Mouse (Mus musculus) small intestine, adult 2 months (tissue): ENCODE data around the gene Ccer2. TPM values are rescaled to one million over a fixed set of nuclear protein-coding genes. Genes with fewer than 3 reads are reported as not detected.

Experiments used
- H3K27ac ChIP-seq: fragments of 200-500 bp; 2 replicates; pipeline ENCODE4 v1.5.1; 2012; ENCODE audit warnings: low read depth, low read length, control low read depth, inconsistent platforms; ENCODE audit not compliant: insufficient read depth
- H3K27me3 ChIP-seq: fragments of 200-500 bp; 2 replicates; pipeline ENCODE4 v1.6.1; 2012; ENCODE audit warnings: mild to moderate bottlenecking, moderate library complexity, low read length, inconsistent platforms; ENCODE audit not compliant: control insufficient read depth, insufficient read depth
- H3K36me3 ChIP-seq: fragments of 200-500 bp; 2 replicates; pipeline ENCODE4 v1.6.1; 2012; ENCODE audit warnings: mild to moderate bottlenecking, low read length, control low read depth, inconsistent platforms; ENCODE audit not compliant: control insufficient read depth, insufficient read depth
- H3K4me1 ChIP-seq: fragments of 200-500 bp; 2 replicates; pipeline ENCODE4 v1.6.1; 2012; ENCODE audit warnings: low read length, inconsistent platforms, mixed read lengths; ENCODE audit not compliant: control insufficient read depth, insufficient read depth, insufficient read length
- H3K4me3 ChIP-seq: fragments of 200-500 bp; 2 replicates; pipeline ENCODE4 v1.5.1; 2012; ENCODE audit warnings: low read depth, mild to moderate bottlenecking, control low read depth, inconsistent platforms, low read length, moderate library complexity
- CTCF ChIP-seq: fragments of 200-500 bp; IDR thresholded peaks from 2 replicates; pipeline ENCODE4 v1.5.1; 2012; ENCODE audit warnings: low read depth, mild to moderate bottlenecking, control low read depth, inconsistent platforms, low read length, moderate library complexity, mixed read lengths; ENCODE audit not compliant: insufficient replicate concordance, insufficient read length; ENCODE audit errors: extremely low read depth
- POLR2A ChIP-seq: fragments of 200-500 bp; IDR thresholded peaks from 2 replicates; pipeline ENCODE4 v1.6.1; 2012; ENCODE audit warnings: low read depth, mild to moderate bottlenecking, control low read depth, inconsistent platforms, low read length, moderate library complexity
- WGBS: fragments of 180-500 bp; shearing (Covaris S2); methylation state at CpG from one replicate; pipeline ENCODE4 v1.1.7; 2018; 5-methylcytosine and 5-hydroxymethylcytosine counted together
- polyA plus RNA-seq: library from polyadenylated mRNA; depleted of rRNA; stranded (reverse); fragments of >200 nt; gene quantifications from 2 replicates; pipeline ENCODE4 v1.2.3, GENCODE M21; 2012

Ccer2 gene
- polyA plus RNA-seq, 1 experiment: not detected

DNA sequence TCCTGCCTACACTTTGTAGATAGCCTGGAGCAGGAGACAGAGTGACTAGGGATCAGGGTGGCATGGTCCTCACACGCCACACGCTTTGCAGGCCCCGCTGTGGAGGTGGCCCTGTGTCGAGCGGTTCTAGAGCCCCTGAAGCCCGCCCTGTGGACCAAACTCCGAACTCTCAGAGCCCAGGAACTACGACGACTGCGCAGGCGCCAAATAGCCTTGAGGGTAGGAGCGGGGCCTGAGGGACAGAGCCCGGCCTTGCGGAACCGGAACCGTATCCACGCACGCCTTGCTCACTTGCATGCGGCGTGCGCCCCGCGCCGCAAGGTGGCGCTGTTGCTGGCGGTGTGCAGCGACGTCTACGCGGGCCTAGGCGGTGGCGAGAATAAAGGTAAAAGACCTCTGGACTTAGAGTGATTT, 40.6 kb downstream of the Ccer2 start:
- Histone ChIP-seq H3K27me3 (no peaks in the 10 kb centered on the region), H3K27ac (peak overlapping the region; percentile 34), H3K4me1 (peaks cover 7% of the 10 kb centered on the region), H3K4me3 (peak overlapping the region; percentile 47), H3K36me3 (no peaks in the 10 kb centered on the region; the same call in 1 of the 2 replicates)
- TF ChIP-seq CTCF: peak; percentile 97
- TF ChIP-seq POLR2A: no peak; the same call in 1 of the 2 replicates
- WGBS: 8% methylated on average over 32 of the region's 32 CpGs

- TF ChIP-seq CTCF: no peak
- TF ChIP-seq POLR2A: no peak
- WGBS: 93% methylated on average over 9 of the region's 9 CpGs
- H3K36me3 ChIP-seq: no peaks in the 10 kb centered on the region; the same call in 1 of the 2 replicates
- no peaks in the 10 kb centered on the region for H3K27me3 ChIP-seq
- H3K27ac ChIP-seq: no peak overlapping the region
- peaks cover 29% of the 10 kb centered on the region for H3K4me1 ChIP-seq
- H3K4me3 ChIP-seq: no peak overlapping the region
These were observed 44.0 kb downstream of the Ccer2 start for GRCm38 (mm10) chr7:28799994-28800393.

DNA sequence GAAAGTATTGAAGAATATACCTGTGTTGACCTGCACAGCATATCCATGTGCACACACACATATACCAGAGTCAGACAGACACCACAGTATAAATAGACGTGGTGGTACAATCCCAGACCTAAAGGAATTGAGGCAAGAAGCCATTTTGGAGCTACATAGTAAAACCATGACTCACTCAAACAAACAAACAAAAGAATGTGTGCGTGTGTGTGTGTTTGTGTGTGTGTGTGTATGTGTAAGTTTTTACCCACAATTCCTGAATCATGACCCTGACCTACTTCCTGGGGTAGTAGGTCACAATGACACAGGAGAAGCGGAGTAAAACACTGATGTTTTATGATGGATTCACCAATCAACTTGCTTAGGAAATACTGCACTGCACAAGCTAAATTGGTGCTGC, 45.5 kb downstream of the Ccer2 start:
- no peaks in the 10 kb centered on the region for H3K27me3 ChIP-seq
- peaks cover 26% of the 10 kb centered on the region for H3K4me1 ChIP-seq
- 23% methylated on average over 3 of the region's 3 CpGs for WGBS
- peak overlapping the region; percentile 96 for H3K27ac ChIP-seq
- H3K36me3 ChIP-seq: no peaks in the 10 kb centered on the region; the same call in 1 of the 2 replicates
- TF ChIP-seq CTCF (no peak), POLR2A (no peak)
- H3K4me3 ChIP-seq: no peak overlapping the region

GRCm38 (mm10) chr7:28801901-28802670, 46.1 kb downstream of the Ccer2 start:
- WGBS: 10% methylated on average over 10 of the region's 10 CpGs
- peak; percentile 20; the same call in 1 of the 2 replicates for TF ChIP-seq CTCF
- no peak for TF ChIP-seq POLR2A
- H3K36me3 ChIP-seq: no peaks in the 10 kb centered on the region; the same call in 1 of the 2 replicates
- peak overlapping the region; percentile 96 for H3K27ac ChIP-seq
- H3K27me3 ChIP-seq: no peaks in the 10 kb centered on the region
- peaks cover 24% of the 10 kb centered on the region; the same call in 1 of the 2 replicates for H3K4me1 ChIP-seq
- H3K4me3 ChIP-seq: no peak overlapping the region

DNA sequence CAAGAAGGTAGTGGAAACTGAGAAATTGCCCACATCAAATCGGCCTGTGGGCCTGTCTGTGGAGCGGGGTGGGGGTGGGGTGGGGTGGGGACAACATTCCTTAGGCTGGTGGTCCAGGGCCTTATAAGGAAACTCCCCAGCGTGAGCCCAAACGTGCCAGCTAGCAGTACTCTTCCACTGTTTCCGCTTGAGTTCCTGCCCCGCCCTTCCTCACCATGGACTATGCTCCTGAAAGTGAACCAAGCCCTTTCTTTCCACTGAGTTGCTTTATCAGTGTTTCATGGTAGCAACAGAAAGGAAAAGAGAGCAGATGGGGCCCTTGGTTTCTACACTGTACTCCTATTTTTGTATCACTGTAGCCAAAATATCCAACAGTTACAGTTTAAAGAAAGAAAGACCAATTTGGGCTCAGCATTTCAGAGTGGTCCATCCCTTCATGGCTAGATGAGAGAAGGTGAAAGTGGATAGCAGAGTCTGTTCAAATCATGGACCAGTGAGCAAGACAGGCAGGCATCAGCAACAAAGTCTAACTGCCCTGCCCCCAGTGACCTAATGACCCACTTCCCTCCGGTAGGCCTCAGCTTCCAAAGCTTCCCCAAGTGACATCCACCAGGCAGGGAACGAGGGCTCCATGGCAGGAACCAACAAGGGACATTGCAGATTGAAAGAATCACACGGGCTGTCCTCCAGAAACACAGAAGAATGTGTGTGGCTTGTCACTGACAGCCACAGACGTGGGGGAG, 47.0 kb downstream of the Ccer2 start:
- no peaks in the 10 kb centered on the region for H3K36me3 ChIP-seq
- no peak for TF ChIP-seq CTCF
- no peak for TF ChIP-seq POLR2A
- 7% methylated on average over 10 of the region's 10 CpGs for WGBS
- H3K27ac ChIP-seq: peak overlapping the region; percentile 96
- H3K27me3 ChIP-seq: no peaks in the 10 kb centered on the region
- H3K4me1 ChIP-seq: peaks cover 28% of the 10 kb centered on the region; the same call in 1 of the 2 replicates
- H3K4me3 ChIP-seq: peak overlapping the region; percentile 0; the same call in 1 of the 2 replicates

GRCm38 (mm10) chr7:28803756-28804155, 47.8 kb downstream of the Ccer2 start:
- 22% methylated on average over 4 of the region's 4 CpGs for WGBS
- no peaks in the 10 kb centered on the region for H3K27me3 ChIP-seq
- TF ChIP-seq POLR2A (no peak), CTCF (no peak)
- H3K36me3 ChIP-seq: no peaks in the 10 kb centered on the region
- H3K27ac ChIP-seq: peak overlapping the region; percentile 95
- no peak overlapping the region for H3K4me3 ChIP-seq
- peaks cover 29% of the 10 kb centered on the region; the same call in 1 of the 2 replicates for H3K4me1 ChIP-seq

DNA sequence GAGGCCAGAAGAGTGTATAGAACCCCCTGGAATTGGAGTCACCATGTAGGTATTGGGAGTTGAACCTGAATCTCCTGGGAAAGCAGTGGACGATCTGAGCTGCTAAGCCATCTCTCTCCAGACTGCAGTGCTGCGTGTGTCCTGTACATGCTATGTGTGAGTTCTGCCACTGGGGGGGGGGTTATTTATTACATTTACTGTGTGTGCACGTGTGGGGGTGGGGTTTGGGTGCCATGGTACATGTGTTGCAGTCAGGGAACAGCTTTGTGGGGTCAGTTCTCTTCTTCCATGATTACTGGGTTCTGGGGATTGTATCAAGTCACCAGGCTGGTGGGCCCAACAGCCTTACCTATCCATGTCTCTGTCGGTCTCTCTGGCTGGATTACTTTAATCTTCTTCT, 50.9 kb downstream of the Ccer2 start:
- 60% methylated on average over 4 of the region's 4 CpGs for WGBS
- Histone ChIP-seq H3K4me1 (peaks cover 24% of the 10 kb centered on the region; the same call in 1 of the 2 replicates), H3K27me3 (no peaks in the 10 kb centered on the region), H3K4me3 (no peak overlapping the region), H3K36me3 (no peaks in the 10 kb centered on the region), H3K27ac (no peak overlapping the region)
- TF ChIP-seq CTCF: peak; percentile 12; the same call in 1 of the 2 replicates
- no peak for TF ChIP-seq POLR2A
